Mouse (Mus musculus) hematopoietic stem cell, adult 5-6 weeks (primary cell): ENCODE results near the gene Gcnt7. TPM values are rescaled to one million over a fixed set of nuclear protein-coding genes. Genes with fewer than 3 reads are reported as not detected.

ENCODE experiments used
- ATAC-seq, 2 experiments: fragments of 125-278 bp in 1 of 2; replicated peaks in 1 of 2; 2 replicates each; pipeline ENCODE4 v1.8.0; 2016 to 2017; ENCODE audit warnings: inconsistent platforms in 2 of 2, mild to moderate bottlenecking in 2 of 2, moderate number of reproducible peaks in 2 of 2, low read depth in 1 of 2, moderate TSS enrichment in 1 of 2; ENCODE audit not compliant: low FRiP score in 2 of 2, poor library complexity in 2 of 2, severe bottlenecking in 2 of 2, insufficient read depth in 1 of 2, low TSS enrichment in 1 of 2
- total RNA-seq: library from RNA; stranded (forward); fragments of 172-1452, 232-1000 nt; gene quantifications from 2 replicates; pipeline ENCODE4 v1.2.3, GENCODE M21; 2017

The Gcnt7 gene
- 0.13 and 0.15 TPM in 2 replicates for total RNA-seq

GRCm38 (mm10) chr2:172458496-172458895, at the start of gene Gcnt7:
TSS of gene Gcnt7 (minus strand) at chr2:172458596.
- no peak for ATAC-seq

- ATAC-seq: no peak
These were observed 47.7 kb upstream of the Gcnt7 start for GRCm38 (mm10) chr2:172506121-172506520.

- no peak for ATAC-seq
These were observed 43.8 kb upstream of the Gcnt7 start for GRCm38 (mm10) chr2:172502168-172502567.

GRCm38 (mm10) chr2:172501341-172501740, 42.9 kb upstream of the Gcnt7 start:
- ATAC-seq: peak; percentile 64 to 73; a peak in 3 of 4 replicates

- no peak for ATAC-seq
These were observed 42.4 kb upstream of the Gcnt7 start for GRCm38 (mm10) chr2:172500752-172501316.

GRCm38 (mm10) chr2:172498823-172499222, 40.4 kb upstream of the Gcnt7 start:
- no peak for ATAC-seq

- no peak for ATAC-seq
These were observed 38.4 kb upstream of the Gcnt7 start for GRCm38 (mm10) chr2:172496736-172497345.

GRCm38 (mm10) chr2:172484696-172485370, 26.4 kb upstream of the Gcnt7 start:
- ATAC-seq: no peak

- ATAC-seq: no peak
These were observed 25.5 kb upstream of the Gcnt7 start for GRCm38 (mm10) chr2:172483766-172484413.

GRCm38 (mm10) chr2:172481654-172482385, 23.4 kb upstream of the Gcnt7 start:
- ATAC-seq: peak; percentile 58 to 59

- ATAC-seq: 0 out of 4 replicates have a peak, but pooled peaks have one; percentile 7 to 20
These were observed 21.9 kb upstream of the Gcnt7 start for GRCm38 (mm10) chr2:172480296-172480695.

- ATAC-seq: no peak; a peak in 1 of 4 replicates
These were observed 19.5 kb upstream of the Gcnt7 start for GRCm38 (mm10) chr2:172477860-172478259.

- no peak for ATAC-seq
These were observed 19.0 kb upstream of the Gcnt7 start for GRCm38 (mm10) chr2:172477350-172477749.

GRCm38 (mm10) chr2:172476707-172477260, 18.4 kb upstream of the Gcnt7 start:
- ATAC-seq: peak in 1 of 2 experiments; percentile 15; a peak in 1 of 4 replicates

- ATAC-seq: peak in 1 of 2 experiments; percentile 62; a peak in 2 of 4 replicates
These were observed 16.6 kb upstream of the Gcnt7 start for GRCm38 (mm10) chr2:172474970-172475369.

GRCm38 (mm10) chr2:172473591-172473990, 15.2 kb upstream of the Gcnt7 start:
- ATAC-seq: no peak

- no peak for ATAC-seq
These were observed 13.9 kb upstream of the Gcnt7 start, which contains the start of gene Fam209 for GRCm38 (mm10) chr2:172472318-172472717. TSS of gene Fam209 (plus strand) at chr2:172472520.
